Mouse (Mus musculus) erythroblast, embryonic 14.5 days (primary cell): ENCODE measurements around the gene Dynlt1f.
"Not testable (repeated sequence)": the region's sequence is repeated elsewhere in the genome, so short reads cannot be mapped to it uniquely, and the experiment has no call there.

Experiments
- GATA1 ChIP-seq: IDR thresholded peaks from 2 replicates; pipeline ENCODE4 v1.6.1; 2012; ENCODE audit warnings: low read length, inconsistent platforms, mixed read lengths
- TAL1 ChIP-seq: IDR thresholded peaks from 3 replicates; pipeline ENCODE4 v1.6.1; 2012; ENCODE audit warnings: low read length, inconsistent platforms, mixed read lengths

- TF ChIP-seq GATA1, TAL1: not testable (repeated sequence)
Measured at GRCm38 (mm10) chr17:6689344-6689743, 33.6 kb upstream of the Dynlt1f start.
